Mouse (Mus musculus) kidney, postnatal 14 days (tissue): ENCODE data around the gene Des.

Experiments used
- DNase-seq: peaks from one replicate; pipeline ENCODE4 v3.0.0; 2022; ENCODE audit warnings: mixed read lengths

The Des gene

GRCm38 (mm10) chr1:75349275-75349674 is 10.9 kb upstream of the Des start:
- no peak for DNase-seq

GRCm38 (mm10) chr1:75357261-75357660 is 2.9 kb upstream of the Des start:
- DNase-seq = peak; percentile 82

- no peak for DNase-seq
These were observed 2.1 kb upstream of the Des start for GRCm38 (mm10) chr1:75358009-75358408.

- DNase-seq = no peak
These were observed 783 bp upstream of the Des start for GRCm38 (mm10) chr1:75359346-75359745.

- no peak for DNase-seq
These were observed 994 bp downstream of the Des start for GRCm38 (mm10) chr1:75361123-75361522.

- DNase-seq = no peak
These were observed 1.6 kb downstream of the Des start for GRCm38 (mm10) chr1:75361750-75362149.

- DNase-seq = no peak
These were observed 3.7 kb downstream of the Des start for GRCm38 (mm10) chr1:75363868-75364267.

GRCm38 (mm10) chr1:75365510-75366137 is 5.5 kb downstream of the Des start:
- DNase-seq = no peak

- peak; percentile 46 for DNase-seq
These were observed 9.3 kb downstream of the Des start for GRCm38 (mm10) chr1:75369360-75369983.

GRCm38 (mm10) chr1:75369984-75370660 is 10.0 kb downstream of the Des start:
- DNase-seq = peak; percentile 86

- peak; percentile 55 for DNase-seq
These were observed 11.4 kb downstream of the Des start for GRCm38 (mm10) chr1:75371317-75372095.

- no peak for DNase-seq
These were observed 12.3 kb downstream of the Des start for GRCm38 (mm10) chr1:75372450-75372849.

GRCm38 (mm10) chr1:75373276-75373675 is 13.1 kb downstream of the Des start:
- no peak for DNase-seq

- DNase-seq = no peak
These were observed 15.1 kb downstream of the Des start, which contains the start of gene Speg for GRCm38 (mm10) chr1:75374950-75375936. Speg (plus strand) TSS chr1:75375297.

GRCm38 (mm10) chr1:75379196-75379595 is 19.1 kb downstream of the Des start:
- DNase-seq = no peak

- DNase-seq = no peak
These were observed 19.8 kb downstream of the Des start for GRCm38 (mm10) chr1:75379931-75380330.

- DNase-seq = no peak
These were observed 20.8 kb downstream of the Des start for GRCm38 (mm10) chr1:75380951-75381350.

- DNase-seq = peak; percentile 67
These were observed 21.6 kb downstream of the Des start for GRCm38 (mm10) chr1:75381482-75382355.

- peak; percentile 55 for DNase-seq
These were observed 22.4 kb downstream of the Des start for GRCm38 (mm10) chr1:75382356-75383071.

GRCm38 (mm10) chr1:75384470-75385141 is 24.5 kb downstream of the Des start:
- DNase-seq = no peak
